Comparison of ENCODE assay signal across 8 mouse cellular contexts in the genomic region with DNA sequence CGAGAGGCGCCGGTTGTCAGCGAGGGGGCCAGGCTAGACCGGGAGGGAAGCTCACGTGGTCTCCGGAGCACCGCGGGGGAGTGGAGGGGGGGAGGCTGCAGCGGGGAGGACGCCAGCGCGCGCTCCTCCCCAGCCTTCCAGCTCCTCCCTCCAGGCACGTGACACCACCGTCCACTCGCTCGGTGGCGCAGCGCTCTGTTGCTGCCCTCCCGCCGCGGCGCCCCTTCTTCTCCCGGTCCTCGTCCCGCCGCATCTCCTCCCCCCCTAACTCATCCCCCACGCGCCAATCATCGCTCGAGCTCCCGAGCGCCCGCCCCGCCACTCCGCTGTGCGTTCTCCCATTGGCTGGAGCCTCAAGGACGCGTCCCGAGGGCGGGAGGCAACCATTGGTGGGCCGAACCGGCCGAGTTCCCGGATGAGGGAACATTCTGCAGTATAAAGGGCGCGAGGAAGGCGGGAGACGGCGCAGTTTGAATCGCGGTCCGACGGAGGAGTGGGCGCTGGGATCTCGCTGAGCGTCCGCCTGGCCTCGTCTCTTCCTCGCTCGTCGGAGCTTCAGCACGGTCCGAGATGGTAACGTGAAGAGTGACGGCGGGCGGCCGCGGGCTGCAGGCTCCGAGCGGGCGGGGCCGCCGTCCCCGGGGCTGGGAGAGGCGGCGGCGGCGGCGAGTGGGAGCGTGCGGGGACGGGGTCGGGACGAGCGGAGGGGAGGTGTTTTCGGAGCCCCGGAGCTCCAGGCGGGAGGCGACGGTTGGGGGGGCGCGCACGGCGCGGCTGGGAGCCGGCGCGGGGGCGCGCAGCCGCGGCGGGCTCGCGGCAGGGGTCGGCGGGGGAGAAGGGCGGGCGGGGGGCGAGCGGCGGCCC. TPM values are rescaled to one million over a fixed set of nuclear protein-coding genes. Genes with fewer than 3 reads are reported as not detected.
A peak's percentile ranks its signal among the peaks of the same experiment; 100 is the strongest.
DNase-seq lines count a peak whose midpoint lies in the region; ATAC-seq and TF ChIP-seq lines count a peak whose summit lies in the region.

H2afz (plus strand) TSS at position 364 of the 864 bp plus-strand sequence.

- H3K4me1 ChIP-seq in ES-E14 (ENCODE audit: control insufficient read depth in 2 of 2, insufficient read depth in 2 of 2, low read length in 2 of 2, poor library complexity in 1 of 2) = peaks cover 0 to 2% of the 10 kb centered on the region in 2 experiments; a peak in 1 of 4 replicates
- H3K4me1 ChIP-seq in forebrain, embryonic 16.5 days (replicated peaks; ENCODE audit: control insufficient read depth, insufficient read depth, low read length) = peaks cover 14% of the 10 kb centered on the region
- H3K4me1 ChIP-seq in lung, embryonic 14.5 days (ENCODE audit: insufficient read depth) = no peaks in the 10 kb centered on the region; the same call in 1 of the 2 replicates
- H3K4me1 ChIP-seq in olfactory bulb, adult 2 months (ENCODE audit: control insufficient read depth, insufficient read depth, low read length) = 0 out of 2 replicates have a peak, but pooled peaks cover 3% of the 10 kb centered on the region
- peaks cover 4% of the 10 kb centered on the region; the same call in 1 of the 2 replicates for H3K4me1 ChIP-seq in thymus, adult 2 months (replicated peaks; ENCODE audit: control insufficient read depth, insufficient read depth, low read length)

- H3K9me3 ChIP-seq in ES-E14 (ENCODE audit: control insufficient read depth, insufficient read depth, low read depth, low read length) = no peaks in the 10 kb centered on the region
- H3K9me3 ChIP-seq in forebrain, embryonic 16.5 days (ENCODE audit: control insufficient read depth, low read length) = no peaks in the 10 kb centered on the region
- H3K9me3 ChIP-seq in lung, embryonic 14.5 days (ENCODE audit: low read depth, low read length) = no peaks in the 10 kb centered on the region

- in situ Hi-C loops in ES-E14 (cut with MboI; ENCODE audit: low sequenced_read_pairs in 2 of 2, unreplicated experiment in 2 of 2) = no loop called here

- peak within 1 kb of the TSS; percentile 69 for H3K4me2 ChIP-seq in forebrain, embryonic 16.5 days (ENCODE audit: low read length)
- peak within 1 kb of the TSS; percentile 63 for H3K4me2 ChIP-seq in lung, embryonic 14.5 days

- TF ChIP-seq CTCF in layer of hippocampus, adult 2 months (conservative IDR thresholded peaks at IDR 0.05) = 0 out of 2 replicates have a peak, but pooled peaks have one; percentile 9
- TF ChIP-seq CTCF in lung, embryonic 14.5 days (IDR thresholded peaks at IDR 0.05; ENCODE audit: low read depth) = peak; percentile 9
- TF ChIP-seq CTCF in olfactory bulb, adult 2 months (IDR thresholded peaks at IDR 0.05; ENCODE audit: insufficient read depth, low read depth, low read length) = no peak
- peak; percentile 17; the same call in 1 of the 2 replicates for TF ChIP-seq CTCF in thymus, adult 2 months (IDR thresholded peaks at IDR 0.05; ENCODE audit: borderline replicate concordance, control insufficient read depth, extremely low read depth, insufficient read depth, low read length, poor library complexity)

- H3K4me3 ChIP-seq in ES-E14 (ENCODE audit: insufficient read depth in 1 of 2, low read depth in 1 of 2, low read length in 2 of 2, poor library complexity in 1 of 2, severe bottlenecking in 1 of 2) = peak within 1 kb of the TSS; percentile 96 to 97
- peak within 1 kb of the TSS; percentile 87 for H3K4me3 ChIP-seq in forebrain, embryonic 16.5 days (replicated peaks; ENCODE audit: low read length)
- H3K4me3 ChIP-seq in layer of hippocampus, adult 2 months = peak within 1 kb of the TSS; percentile 89
- H3K4me3 ChIP-seq in lung, embryonic 14.5 days (ENCODE audit: low read depth, low read length) = peak within 1 kb of the TSS; percentile 83
- H3K4me3 ChIP-seq in olfactory bulb, adult 2 months (ENCODE audit: insufficient read depth, low read depth, low read length) = peak within 1 kb of the TSS; percentile 84
- peak within 1 kb of the TSS; percentile 98 for H3K4me3 ChIP-seq in thymus, adult 2 months (ENCODE audit: control insufficient read depth, insufficient read depth, low read length)

- peak; percentile 88 for TF ChIP-seq POLR2A in olfactory bulb, adult 2 months (IDR thresholded peaks at IDR 0.05; ENCODE audit: insufficient read depth, low read depth, low read length)
- peak; percentile 91 for TF ChIP-seq POLR2A in thymus, adult 2 months (IDR thresholded peaks at IDR 0.05; ENCODE audit: control insufficient read depth, extremely low read depth, insufficient read depth, low read length, poor library complexity)

- H3K9ac ChIP-seq in ES-E14 (ENCODE audit: insufficient read depth, low read depth, low read length, poor library complexity, severe bottlenecking) = peak within 1 kb of the TSS; percentile 98
- peak within 1 kb of the TSS; percentile 92 for H3K9ac ChIP-seq in forebrain, embryonic 16.5 days (replicated peaks; ENCODE audit: low read depth, low read length)
- peak within 1 kb of the TSS; percentile 99 for H3K9ac ChIP-seq in lung, embryonic 14.5 days

- ATAC-seq in forebrain, embryonic 16.5 days = peak; percentile 94
- ATAC-seq in lung, embryonic 14.5 days (ENCODE audit: insufficient read depth) = peak; percentile 90

- intact Hi-C loops in heart, postnatal 36 days (cut with DNase I) = loop anchor here (2.0 to 5.0 kb wide), 2 partner anchors 126 to 663 kb away; partner anchors contain the start of gene Eif4e

- peak within 1 kb of the TSS; percentile 99 for H3K27ac ChIP-seq in ES-E14 (ENCODE audit: insufficient read depth, low read depth, low read length, poor library complexity, severe bottlenecking)
- H3K27ac ChIP-seq in forebrain, embryonic 16.5 days (ENCODE audit: low read length) = peak within 1 kb of the TSS; percentile 97
- peak within 1 kb of the TSS; percentile 98 for H3K27ac ChIP-seq in layer of hippocampus, adult 2 months
- H3K27ac ChIP-seq in lung, embryonic 14.5 days (ENCODE audit: low read depth) = peak within 1 kb of the TSS; percentile 99
- H3K27ac ChIP-seq in olfactory bulb, adult 2 months (ENCODE audit: insufficient read depth, low read depth, low read length) = peak within 1 kb of the TSS; percentile 88
- H3K27ac ChIP-seq in thymus, adult 2 months (ENCODE audit: control insufficient read depth, insufficient read depth, low read length) = peak within 1 kb of the TSS; percentile 67

- no peaks in the 10 kb centered on the region for H3K27me3 ChIP-seq in forebrain, embryonic 16.5 days (replicated peaks; ENCODE audit: control insufficient read depth, insufficient read depth, low read length)
- no peaks in the 10 kb centered on the region for H3K27me3 ChIP-seq in lung, embryonic 14.5 days (ENCODE audit: insufficient read depth, low read length)
- H3K27me3 ChIP-seq in thymus, adult 2 months (ENCODE audit: control insufficient read depth, insufficient read depth, low read length) = no peaks in the 10 kb centered on the region

- under 1% methylated on average over 77 of the region's 115 CpGs for WGBS in forebrain, embryonic 16.5 days
- under 1% methylated on average over 69 of the region's 115 CpGs for WGBS in lung, embryonic 14.5 days
- WGBS in olfactory bulb, adult 2 months = 3% methylated on average over 105 of the region's 115 CpGs
- WGBS in thymus, adult 2 months = 3% methylated on average over 100 of the region's 115 CpGs

- DNase-seq in ES-E14 (ENCODE audit: low read depth, low spot score) = peak; percentile 97
- peak; percentile 99 for DNase-seq in cerebellum, adult 11-12 months
- DNase-seq in heart, postnatal 36 days = peak; percentile 97
- DNase-seq in layer of hippocampus, adult 2 months (ENCODE audit: low spot score in 2 of 2) = peak; percentile 97 to 99
- peak; percentile 99 for DNase-seq in lung, embryonic 14.5 days
- peak; percentile 99 for DNase-seq in thymus, adult 2 months

- H3K36me3 ChIP-seq in ES-E14 (ENCODE audit: control insufficient read depth, insufficient read depth, low read length, poor library complexity, severe bottlenecking) = peaks cover 7% of the 10 kb centered on the region
- no peaks in the 10 kb centered on the region for H3K36me3 ChIP-seq in forebrain, embryonic 16.5 days (ENCODE audit: control insufficient read depth, insufficient read depth)
- H3K36me3 ChIP-seq in lung, embryonic 14.5 days (ENCODE audit: insufficient read depth) = peaks cover 11% of the 10 kb centered on the region
- H3K36me3 ChIP-seq in thymus, adult 2 months (ENCODE audit: control insufficient read depth, insufficient read depth, low read length) = no peaks in the 10 kb centered on the region

TF ChIP-seq in ES-E14, 5 proteins besides CTCF, POLR2A, EP300 and RAD21:
- TF ChIP-seq HCFC1 (IDR thresholded peaks at IDR 0.05; ENCODE audit: borderline replicate concordance, insufficient read depth, low read length) (0 out of 2 replicates have a peak, but pooled peaks have one; percentile 46), CHD2 (IDR thresholded peaks at IDR 0.05; ENCODE audit: low read depth, low read length) (0 out of 2 replicates have a peak, but pooled peaks have one; percentile 32), ZC3H11A (IDR thresholded peaks at IDR 0.05; ENCODE audit: borderline replicate concordance, low read depth, low read length) (no peak)

RNA-seq across cellular contexts. Expression of gene H2afz, which starts in this region (rescaled TPM):
- total RNA-seq in ES-E14 (2012; rRNA removed) = 1,847 and 2,038 TPM in 2 replicates
- polyA plus RNA-seq in forebrain, embryonic 16.5 days (2015; fragmentation: Nextera tagmentation; extraction: Ambion mirVana) = 1,163 and 1,308 TPM in 2 replicates
- total RNA-seq in heart, postnatal 36 days (2021) = 10 to 100 TPM; 60.4 to 61.0 TPM
- 100 to 1,000 TPM; 142 to 147 TPM for total RNA-seq in layer of hippocampus, adult 2 months (2021)
- polyA plus RNA-seq in lung, embryonic 14.5 days (2014; fragmentation: Nextera tagmentation; extraction: Ambion mirVana) = 2,590 and 2,710 TPM in 2 replicates
- polyA plus RNA-seq in olfactory bulb, adult 2 months (2012; ENCODE audit: insufficient read depth, insufficient read length, low replicate concordance, missing spikeins) = not detected in 2 replicates
- polyA plus RNA-seq in thymus, adult 2 months (2012; rRNA removed) = 2,509 and 3,151 TPM in 2 replicates

Comparison
In these comparisons a context has a peak if more than half of its experiments do, and no peak if none do; other contexts are left out.
1. Peak in every context shown above with its lines: DNase-seq, ATAC-seq, H3K4me3 ChIP-seq and H3K27ac ChIP-seq.
2. RNA of gene H2afz (total RNA-seq): 1,847 to 2,038 TPM in ES-E14; 142 to 147 TPM in layer of hippocampus, adult 2 months and 60.4 to 61.0 TPM in heart, postnatal 36 days; every median in the first group is over 10 times any median in the second.